Mouse (Mus musculus) embryonic facial prominence, embryonic 14.5 days (tissue): ENCODE measurements around the gene Antxr2. TPM values are rescaled to one million over a fixed set of nuclear protein-coding genes. Genes with fewer than 3 reads are reported as not detected.

Experiments
- ATAC-seq: fragments of 200-750 bp; cut with Nextera tagmentation; 2 replicates; pipeline ENCODE4 v1.8.0; 2017; ENCODE audit warnings: low read depth, moderate number of reproducible peaks, moderate TSS enrichment
- DNase-seq: peaks from one replicate; pipeline ENCODE4 v3.0.0-alpha.2; 2015; ENCODE audit warnings: low spot score
- H3K27ac ChIP-seq: fragments of 300-500 bp; sonication (generic); replicated peaks from 2 replicates; pipeline ENCODE4 v1.5.1; 2014; ENCODE audit warnings: low read depth, mild to moderate bottlenecking, low read length, moderate library complexity
- H3K27me3 ChIP-seq: fragments of 300-500 bp; sonication (generic); replicated peaks from 2 replicates; pipeline ENCODE4 v1.6.1; 2014; ENCODE audit warnings: low read length; ENCODE audit not compliant: control insufficient read depth, insufficient read depth
- H3K36me3 ChIP-seq: fragments of 300-500 bp; sonication (generic); 2 replicates; pipeline ENCODE4 v1.6.1; 2014; ENCODE audit warnings: low read length, mixed read lengths; ENCODE audit not compliant: control insufficient read depth, insufficient read depth
- H3K4me1 ChIP-seq: fragments of 300-500 bp; sonication (generic); 2 replicates; pipeline ENCODE4 v1.6.1; 2014; ENCODE audit warnings: antibody characterized with exemption, low read length; ENCODE audit not compliant: control insufficient read depth, insufficient read depth
- H3K4me2 ChIP-seq: fragments of 300-500 bp; sonication (generic); 2 replicates; pipeline ENCODE4 v1.6.1; 2014; ENCODE audit warnings: low read depth, mild to moderate bottlenecking, low read length, moderate library complexity, mixed read lengths
- H3K4me3 ChIP-seq: fragments of 300-500 bp; sonication (generic); 2 replicates; pipeline ENCODE4 v1.5.1; 2014; ENCODE audit warnings: low read depth, mild to moderate bottlenecking, low read length
- H3K9ac ChIP-seq: fragments of 300-500 bp; sonication (generic); 2 replicates; pipeline ENCODE4 v1.6.1; 2014; ENCODE audit warnings: low read depth, mild to moderate bottlenecking, low read length, moderate library complexity, mixed read lengths
- H3K9me3 ChIP-seq: fragments of 300-500 bp; sonication (generic); 2 replicates; pipeline ENCODE4 v1.6.1; 2016; ENCODE audit warnings: low read length; ENCODE audit not compliant: control insufficient read depth
- WGBS: fragments of 180-500 bp; shearing (Covaris S2); extraction: QIAGEN DNeasy Blood & Tissue Kit; methylation state at CpG from one replicate; pipeline ENCODE4 v1.1.7; 2014; 5-methylcytosine and 5-hydroxymethylcytosine counted together
- polyA plus RNA-seq: library from polyadenylated mRNA; unstranded; fragments of >200 nt; fragmentation: Nextera tagmentation; extraction: Ambion mirVana; gene quantifications from 2 replicates; pipeline ENCODE4 v1.2.1, GENCODE M21; 2014

The Antxr2 gene
- polyA plus RNA-seq, 1 experiment from 2014 or later = 29.1 TPM

DNA sequence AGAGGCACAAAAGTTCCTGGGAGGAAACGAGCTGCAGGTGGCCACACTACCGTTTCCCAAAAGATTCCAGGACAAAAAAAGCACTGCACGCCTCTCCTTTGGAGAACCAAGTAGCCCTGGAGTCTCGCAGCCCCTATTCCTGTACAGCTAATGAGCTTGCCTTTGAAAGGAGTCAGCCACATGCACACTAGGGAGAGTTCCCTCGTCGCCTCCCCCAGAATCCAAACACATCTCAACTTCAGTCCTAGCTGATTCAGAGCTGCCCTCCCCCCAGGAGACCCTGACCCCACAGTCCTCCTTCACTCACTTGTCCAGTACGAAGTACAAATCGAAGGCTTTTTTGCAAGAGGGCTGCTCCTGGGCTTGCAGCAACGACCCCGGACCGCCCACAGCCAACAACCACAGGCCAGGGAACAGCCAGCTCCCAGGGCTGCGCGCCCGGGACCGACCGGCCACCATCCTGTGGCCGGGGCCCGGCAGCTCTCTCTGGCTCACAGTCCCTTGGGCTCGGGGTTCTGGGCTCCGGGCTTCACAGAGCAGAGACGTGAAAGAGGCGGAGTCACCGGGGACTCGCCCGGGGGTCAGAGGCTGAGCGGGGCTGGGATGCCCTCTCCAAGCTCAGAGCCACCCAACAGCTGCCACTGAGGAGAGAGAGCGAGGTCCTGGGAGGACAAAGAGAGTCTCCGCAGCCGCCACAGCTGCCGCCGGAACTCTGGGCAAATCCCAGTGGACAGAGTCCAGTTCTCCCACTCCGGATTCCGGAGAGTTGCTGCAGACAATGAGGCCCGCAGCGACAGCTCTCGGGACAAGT is 547 bp downstream of the Antxr2 start:
- 1% methylated on average over 32 of the region's 36 CpGs for WGBS
- Histone ChIP-seq H3K27ac (peak overlapping the region; percentile 85), H3K4me1 (no peaks in the 10 kb centered on the region), H3K9me3 (no peaks in the 10 kb centered on the region), H3K4me2 (peak overlapping the region; percentile 58), H3K4me3 (peak overlapping the region; percentile 82), H3K36me3 (peaks cover 15% of the 10 kb centered on the region; the same call in 1 of the 2 replicates), H3K27me3 (no peaks in the 10 kb centered on the region), H3K9ac (peak overlapping the region; percentile 89)
- DNase-seq (peak; percentile 77), ATAC-seq (peak; percentile 87)

DNA sequence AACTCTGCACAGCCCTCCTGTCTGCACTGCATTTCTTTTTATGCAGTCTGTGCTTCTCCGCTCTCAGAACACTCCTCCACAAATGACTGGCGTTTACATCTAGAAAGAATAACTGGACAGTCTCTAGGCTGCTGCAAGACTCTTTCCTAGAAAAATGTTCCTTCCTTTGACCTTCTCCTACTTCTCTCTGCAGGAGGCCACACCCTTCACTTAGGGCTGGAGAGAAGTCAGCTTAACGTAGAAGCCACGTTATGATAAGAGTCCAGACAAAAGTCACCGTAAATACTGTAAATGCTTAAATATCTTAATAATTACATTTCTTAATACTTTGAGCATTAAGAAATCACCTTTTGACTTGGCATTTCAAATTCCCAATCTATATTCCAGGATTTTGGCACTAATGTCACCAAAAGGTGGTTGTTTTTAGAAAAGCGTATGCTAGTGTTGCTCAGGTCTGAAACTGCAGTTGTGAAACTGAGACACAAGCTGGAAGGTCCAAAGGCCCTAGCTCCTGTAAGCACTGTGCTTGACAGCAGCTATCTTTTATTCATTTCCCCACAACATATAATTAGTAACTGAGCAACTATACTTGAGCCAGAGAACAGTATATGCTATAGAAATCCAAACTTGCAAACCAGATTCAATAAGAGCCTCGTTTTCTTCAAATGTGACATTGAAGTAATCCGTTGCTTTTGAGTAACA is 3.0 kb downstream of the Antxr2 start:
- 70% methylated on average over 8 of the region's 8 CpGs for WGBS
- peak overlapping the region; percentile 32; the same call in 1 of the 2 replicates for H3K4me2 ChIP-seq
- no peak for ATAC-seq
- H3K36me3 ChIP-seq = peaks cover 31% of the 10 kb centered on the region; the same call in 1 of the 2 replicates
- no peaks in the 10 kb centered on the region for H3K9me3 ChIP-seq
- H3K9ac ChIP-seq = no peak overlapping the region
- H3K27ac ChIP-seq = no peak overlapping the region
- DNase-seq = no peak
- no peaks in the 10 kb centered on the region for H3K4me1 ChIP-seq
- H3K27me3 ChIP-seq = no peaks in the 10 kb centered on the region
- no peak overlapping the region; the same call in 1 of the 2 replicates for H3K4me3 ChIP-seq

- no peak for ATAC-seq
- Histone ChIP-seq H3K27me3 (no peaks in the 10 kb centered on the region), H3K4me2 (no peak overlapping the region), H3K9me3 (no peaks in the 10 kb centered on the region), H3K36me3 (peaks cover 41% of the 10 kb centered on the region), H3K27ac (no peak overlapping the region), H3K4me1 (no peaks in the 10 kb centered on the region), H3K9ac (no peak overlapping the region), H3K4me3 (no peak overlapping the region)
- whole genome bisulfite sequencing = 91% methylated on average over 2 of the region's 2 CpGs
- no peak for DNase-seq
Measured at GRCm38 (mm10) chr5:98025921-98026320, 4.9 kb downstream of the Antxr2 start.

DNA sequence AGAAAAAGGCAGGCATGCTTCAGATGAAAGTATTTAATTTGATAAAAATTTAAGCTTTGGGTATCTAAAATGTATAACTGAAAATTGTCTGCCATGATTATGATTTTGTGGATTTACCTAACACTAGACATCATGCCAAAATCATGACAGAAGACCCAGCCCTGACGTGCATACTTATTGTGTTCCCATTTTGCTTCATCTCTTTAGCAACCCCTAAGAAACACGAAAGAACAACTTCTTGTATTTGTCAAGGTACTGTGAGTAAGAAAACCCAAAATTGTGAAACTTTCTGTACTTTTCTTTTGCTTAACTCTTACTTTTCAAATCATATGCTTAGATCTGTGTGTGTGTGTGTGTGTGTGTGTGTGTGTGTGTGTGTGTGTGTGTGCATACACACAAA is 6.3 kb downstream of the Antxr2 start:
- H3K27me3 ChIP-seq = no peaks in the 10 kb centered on the region
- ATAC-seq = no peak
- H3K36me3 ChIP-seq = peaks cover 54% of the 10 kb centered on the region
- H3K9me3 ChIP-seq = no peaks in the 10 kb centered on the region
- H3K9ac ChIP-seq = no peak overlapping the region
- no peak overlapping the region for H3K4me2 ChIP-seq
- H3K4me3 ChIP-seq = no peak overlapping the region
- 96% methylated on average over 2 of the region's 2 CpGs for WGBS
- no peak for DNase-seq
- H3K4me1 ChIP-seq = no peaks in the 10 kb centered on the region
- no peak overlapping the region for H3K27ac ChIP-seq

DNA sequence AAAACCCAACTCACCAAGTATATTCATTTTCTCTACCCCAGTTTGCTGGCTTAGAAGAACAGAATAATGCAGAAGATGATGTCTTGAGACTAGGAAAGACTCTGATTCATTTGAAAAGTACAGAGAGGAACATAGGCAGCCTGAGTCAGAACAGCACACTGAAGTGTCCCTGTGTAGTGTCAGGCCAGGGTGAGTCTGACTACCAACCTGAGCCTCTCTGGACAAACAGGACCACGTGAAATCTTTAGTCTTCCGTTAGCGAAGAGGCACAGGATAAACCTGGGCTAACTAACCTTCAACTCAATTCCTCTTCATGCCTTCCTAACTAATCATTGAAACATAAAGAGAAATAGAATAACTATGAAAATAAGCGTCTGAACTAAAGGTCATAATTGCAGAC is 9.3 kb downstream of the Antxr2 start:
- 90% methylated on average over 4 of the region's 4 CpGs for WGBS
- H3K4me2 ChIP-seq = no peak overlapping the region
- H3K36me3 ChIP-seq = peaks cover 55% of the 10 kb centered on the region

DNA sequence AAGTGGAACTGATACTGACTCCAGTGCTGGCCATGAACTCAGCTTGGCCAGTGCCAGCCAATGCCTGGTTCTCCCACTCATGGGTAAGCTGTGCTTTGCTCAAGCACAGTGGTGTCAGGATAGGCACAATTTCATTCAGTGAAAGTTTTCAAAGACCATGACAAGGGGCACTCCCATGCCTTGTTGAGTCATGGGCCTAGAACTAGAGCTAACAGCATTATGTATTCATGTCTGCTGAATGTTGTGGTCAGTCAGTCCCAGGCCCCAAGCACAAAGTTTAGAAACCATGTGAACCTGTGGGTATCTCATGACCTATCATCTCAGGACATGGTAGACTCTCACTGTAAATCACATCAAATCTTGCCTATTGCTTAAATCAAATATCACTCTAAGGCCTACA is 10.2 kb downstream of the Antxr2 start:
- Histone ChIP-seq H3K9me3 (no peaks in the 10 kb centered on the region), H3K27me3 (no peaks in the 10 kb centered on the region), H3K4me2 (no peak overlapping the region), H3K4me1 (no peaks in the 10 kb centered on the region), H3K36me3 (peaks cover 49% of the 10 kb centered on the region), H3K27ac (no peak overlapping the region), H3K9ac (no peak overlapping the region), H3K4me3 (no peak overlapping the region)
- no peak for ATAC-seq
- DNase-seq = no peak

More for the DNA sequence above, 9.3 kb downstream of the Antxr2 start:
- H3K4me3 ChIP-seq = no peak overlapping the region
- DNase-seq = no peak
- no peak overlapping the region for H3K27ac ChIP-seq
- H3K9me3 ChIP-seq = no peaks in the 10 kb centered on the region
- ATAC-seq = no peak
- H3K9ac ChIP-seq = no peak overlapping the region
- H3K27me3 ChIP-seq = no peaks in the 10 kb centered on the region
- no peaks in the 10 kb centered on the region for H3K4me1 ChIP-seq

DNA sequence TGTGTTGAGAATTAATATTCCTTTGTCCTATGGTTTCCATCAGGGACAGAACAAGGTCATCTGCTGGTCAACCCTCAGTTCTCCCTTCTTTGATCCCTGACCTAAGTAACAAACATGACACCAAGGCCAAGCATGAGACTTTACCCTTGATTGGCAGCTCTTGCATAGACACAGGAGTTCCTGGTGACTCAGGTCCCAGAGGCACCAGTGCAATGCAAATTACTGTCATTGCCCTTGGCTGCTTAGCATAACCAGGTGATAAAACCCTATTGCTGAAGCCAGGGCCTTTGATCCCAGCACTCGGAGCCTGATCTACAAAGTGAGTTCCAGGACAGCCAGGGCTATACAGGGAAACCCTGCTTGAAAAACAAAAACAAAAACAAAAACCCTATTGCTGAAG is 11.4 kb downstream of the Antxr2 start:
- DNase-seq (no peak), ATAC-seq (no peak)
- Histone ChIP-seq H3K9ac (no peak overlapping the region), H3K4me3 (no peak overlapping the region), H3K27me3 (no peaks in the 10 kb centered on the region), H3K4me2 (no peak overlapping the region), H3K36me3 (peaks cover 39% of the 10 kb centered on the region), H3K27ac (no peak overlapping the region), H3K9me3 (no peaks in the 10 kb centered on the region), H3K4me1 (no peaks in the 10 kb centered on the region)
- whole genome bisulfite sequencing = 65% methylated on average over 1 of the region's 1 CpGs

DNA sequence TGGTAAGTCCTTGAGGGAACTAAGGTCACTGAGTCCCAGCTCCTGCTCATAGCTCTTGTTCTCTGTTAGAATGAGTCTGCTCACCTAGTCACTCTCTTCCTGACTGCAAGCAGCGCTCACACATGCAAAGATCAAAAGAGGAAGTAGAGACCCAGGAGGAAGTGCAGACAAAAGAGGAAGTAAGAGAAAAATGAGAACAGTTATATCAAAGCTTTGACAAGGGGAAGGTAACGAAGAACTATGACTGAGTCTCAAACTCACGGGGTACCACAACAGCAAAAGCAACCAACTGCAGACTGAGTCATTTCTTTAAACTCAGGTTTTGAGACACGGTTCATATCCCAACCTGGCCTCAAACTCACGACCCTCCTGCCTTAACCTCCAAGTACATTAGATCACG is 12.7 kb downstream of the Antxr2 start:
- WGBS = 88% methylated on average over 6 of the region's 6 CpGs
- Histone ChIP-seq H3K4me3 (no peak overlapping the region), H3K4me2 (no peak overlapping the region), H3K4me1 (no peaks in the 10 kb centered on the region), H3K36me3 (peaks cover 34% of the 10 kb centered on the region), H3K27ac (no peak overlapping the region), H3K9ac (no peak overlapping the region), H3K27me3 (no peaks in the 10 kb centered on the region), H3K9me3 (no peaks in the 10 kb centered on the region)
- no peak for ATAC-seq
- DNase-seq = no peak
